Mouse (Mus musculus) ES-Bruce4 (cell line): ENCODE measurements around the gene Setd1b. TPM values are rescaled to one million over a fixed set of nuclear protein-coding genes. Genes with fewer than 3 reads are reported as not detected.

Experiments used
- H3K27ac ChIP-seq: 2 replicates; pipeline ENCODE4 v1.5.1; 2012; ENCODE audit warnings: low read length, inconsistent platforms; ENCODE audit not compliant: insufficient read depth
- H3K27me3 ChIP-seq: 2 replicates; pipeline ENCODE4 v1.6.1; 2012; ENCODE audit warnings: mild to moderate bottlenecking, low read length, inconsistent platforms; ENCODE audit not compliant: control insufficient read depth, poor library complexity, insufficient read depth, severe bottlenecking
- H3K36me3 ChIP-seq: 2 replicates; pipeline ENCODE4 v1.6.1; 2012; ENCODE audit warnings: inconsistent platforms, mild to moderate bottlenecking, low read length, moderate library complexity; ENCODE audit not compliant: control insufficient read depth, poor library complexity, insufficient read depth, severe bottlenecking
- H3K4me1 ChIP-seq: one replicate; pipeline ENCODE4 v1.8.1; 2011; ENCODE audit warnings: low read length; ENCODE audit not compliant: control insufficient read depth, insufficient read depth
- H3K4me3 ChIP-seq: 2 replicates; pipeline ENCODE4 v1.5.1; 2011; ENCODE audit warnings: low read depth, mild to moderate bottlenecking, low read length
- H3K9ac ChIP-seq: 2 replicates; pipeline ENCODE4 v1.6.1; 2012; ENCODE audit warnings: low read depth, mild to moderate bottlenecking, inconsistent platforms; ENCODE audit not compliant: poor library complexity, severe bottlenecking
- H3K9me3 ChIP-seq: replicated peaks from 2 replicates; pipeline ENCODE4 v1.6.1; 2012; ENCODE audit warnings: mild to moderate bottlenecking, low read length, inconsistent platforms; ENCODE audit not compliant: control insufficient read depth, poor library complexity, insufficient read depth, severe bottlenecking
- CTCF ChIP-seq: IDR thresholded peaks from one replicate; pipeline ENCODE4 v1.8.1; 2011; ENCODE audit warnings: low read depth, low read length
- EP300 ChIP-seq: IDR thresholded peaks from 2 replicates; pipeline ENCODE4 v1.6.1; 2011; ENCODE audit warnings: low read depth, low read length; ENCODE audit not compliant: insufficient read depth
- POLR2A ChIP-seq: IDR thresholded peaks from one replicate; pipeline ENCODE4 v1.8.1; 2011; ENCODE audit warnings: low read length; ENCODE audit not compliant: insufficient read depth
- polyA plus RNA-seq: library from polyadenylated mRNA; stranded (reverse); fragments of >200 nt; gene quantifications from 2 replicates; pipeline ENCODE4 v1.2.4, GENCODE M21; 2011; ENCODE audit warnings: low read depth; ENCODE audit not compliant: missing spikeins, insufficient read depth, insufficient read length

Setd1b gene
- polyA plus RNA-seq, 1 experiment, result 8.6 TPM

DNA sequence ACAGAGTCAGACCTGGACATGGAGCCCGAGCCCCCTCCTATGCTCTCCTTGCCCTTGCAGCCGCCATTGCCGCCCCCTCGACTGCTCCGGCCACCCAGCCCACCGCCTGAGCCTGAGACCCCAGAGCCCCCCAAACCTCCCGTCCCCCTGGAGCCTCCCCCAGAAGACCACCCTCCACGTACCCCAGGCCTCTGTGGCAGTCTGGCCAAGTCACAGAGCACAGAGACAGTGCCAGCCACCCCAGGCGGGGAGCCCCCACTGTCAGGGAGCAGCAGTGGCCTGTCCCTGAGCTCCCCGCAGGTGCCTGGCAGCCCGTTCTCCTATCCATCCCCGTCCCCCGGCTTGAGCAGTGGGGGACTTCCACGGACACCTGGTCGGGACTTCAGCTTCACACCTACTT, 17.9 kb downstream of the Setd1b start:
- TF ChIP-seq EP300, result no peak
- no peak for TF ChIP-seq POLR2A
- no peak for TF ChIP-seq CTCF
- H3K27ac ChIP-seq, result no peak overlapping the region
- H3K4me1 ChIP-seq, result peaks cover 4% of the 10 kb centered on the region
- no peaks in the 10 kb centered on the region for H3K27me3 ChIP-seq
- no peak overlapping the region for H3K9ac ChIP-seq
- no peak overlapping the region for H3K4me3 ChIP-seq
- peaks cover 10% of the 10 kb centered on the region for H3K36me3 ChIP-seq
- no peaks in the 10 kb centered on the region for H3K9me3 ChIP-seq

DNA sequence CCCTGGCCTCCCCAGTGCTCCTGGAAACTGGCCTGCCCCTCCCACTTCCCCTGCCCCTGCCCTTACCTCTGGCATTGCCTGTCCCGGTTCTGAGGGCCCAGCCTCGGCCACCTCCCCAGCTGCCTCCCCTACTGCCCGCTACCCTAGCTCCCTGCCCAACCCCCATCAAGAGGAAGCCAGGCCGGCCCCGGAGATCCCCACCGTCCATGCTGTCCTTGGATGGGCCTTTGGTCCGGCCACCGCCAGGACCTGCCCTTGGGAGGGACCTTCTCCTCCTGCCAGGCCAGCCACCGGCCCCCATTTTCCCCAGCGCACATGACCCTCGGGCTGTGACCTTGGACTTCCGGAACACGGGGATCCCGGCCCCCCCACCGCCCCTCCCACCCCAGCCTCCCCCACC, 18.3 kb downstream of the Setd1b start:
- H3K9ac ChIP-seq, result no peak overlapping the region
- H3K27me3 ChIP-seq, result no peaks in the 10 kb centered on the region
- peaks cover 4% of the 10 kb centered on the region for H3K4me1 ChIP-seq
- no peak overlapping the region for H3K27ac ChIP-seq
- no peak overlapping the region for H3K4me3 ChIP-seq
- H3K9me3 ChIP-seq, result no peaks in the 10 kb centered on the region
- TF ChIP-seq POLR2A, result no peak
- TF ChIP-seq EP300, result no peak
- no peak for TF ChIP-seq CTCF
- H3K36me3 ChIP-seq, result peaks cover 10% of the 10 kb centered on the region

DNA sequence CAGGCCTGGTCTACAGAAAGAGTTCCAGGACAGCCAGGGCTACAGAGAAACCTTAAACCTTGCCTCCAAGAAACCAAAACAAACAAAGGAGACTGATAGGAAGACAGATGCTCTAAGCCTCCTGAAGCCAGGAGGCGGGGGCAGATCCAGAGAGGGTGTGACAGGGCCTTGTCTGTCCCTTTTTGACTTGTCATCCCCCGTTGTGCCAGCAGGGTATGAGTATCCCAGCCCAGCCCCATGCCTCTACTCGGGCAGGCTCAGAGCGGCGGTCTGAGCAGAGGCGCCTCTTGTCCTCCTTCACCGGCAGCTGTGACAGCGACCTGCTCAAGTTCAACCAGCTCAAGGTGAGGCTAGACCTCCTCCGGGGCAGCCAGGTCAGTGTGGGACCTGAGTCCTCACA, 20.9 kb downstream of the Setd1b start:
- Histone ChIP-seq H3K27me3 (no peaks in the 10 kb centered on the region), H3K9me3 (no peaks in the 10 kb centered on the region), H3K36me3 (peaks cover 14% of the 10 kb centered on the region), H3K4me3 (no peak overlapping the region), H3K4me1 (peaks cover 4% of the 10 kb centered on the region), H3K9ac (no peak overlapping the region), H3K27ac (no peak overlapping the region)
- TF ChIP-seq CTCF, result no peak
- TF ChIP-seq POLR2A, result no peak
- no peak for TF ChIP-seq EP300

DNA sequence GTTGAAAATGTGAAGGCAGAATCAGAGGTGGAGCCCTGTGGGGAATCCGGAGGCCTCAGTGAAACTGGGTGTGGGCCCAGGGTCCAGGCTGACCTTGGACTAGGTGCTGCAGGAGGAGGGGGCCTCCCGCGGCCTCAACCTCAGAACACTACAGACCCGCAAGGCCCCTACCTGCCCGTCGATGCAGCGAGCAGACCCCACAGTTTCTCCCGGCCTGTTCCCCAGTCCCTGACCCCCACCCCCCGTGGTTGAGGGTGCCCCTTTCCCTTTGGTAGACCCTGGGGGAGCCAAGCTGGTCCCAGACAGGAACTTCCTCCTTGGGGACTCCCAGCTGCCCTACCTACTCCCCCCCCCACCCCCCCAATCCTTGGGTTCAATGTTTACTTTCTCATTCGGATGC, 24.4 kb downstream of the Setd1b start:
- Histone ChIP-seq H3K4me3 (no peak overlapping the region), H3K27me3 (no peaks in the 10 kb centered on the region), H3K36me3 (peaks cover 9% of the 10 kb centered on the region), H3K27ac (no peak overlapping the region), H3K9me3 (no peaks in the 10 kb centered on the region), H3K9ac (no peak overlapping the region), H3K4me1 (no peaks in the 10 kb centered on the region)
- TF ChIP-seq POLR2A, result no peak
- no peak for TF ChIP-seq EP300
- no peak for TF ChIP-seq CTCF

DNA sequence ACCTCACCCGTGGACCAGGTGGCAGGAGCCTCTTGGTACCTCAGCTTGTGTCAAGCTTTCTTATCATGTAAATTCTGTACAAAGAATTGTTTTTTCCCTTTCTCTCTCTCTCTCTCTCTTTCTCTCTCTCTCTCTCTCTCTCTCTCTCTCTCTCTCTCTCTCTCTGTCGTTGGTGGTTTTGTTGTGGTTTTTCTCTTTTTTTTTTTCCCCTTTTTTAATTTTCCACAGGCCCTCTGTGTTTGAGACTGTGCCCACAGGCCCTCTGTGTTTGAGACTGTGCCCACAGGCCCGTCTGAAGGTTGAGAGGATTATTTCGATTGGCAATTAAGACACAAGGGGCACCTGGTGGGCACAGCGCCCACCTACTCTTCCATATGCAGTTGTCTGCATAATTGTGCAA, 25.6 kb downstream of the Setd1b start:
- Histone ChIP-seq H3K9me3 (no peaks in the 10 kb centered on the region), H3K9ac (no peak overlapping the region), H3K27me3 (no peaks in the 10 kb centered on the region), H3K4me1 (no peaks in the 10 kb centered on the region), H3K4me3 (no peak overlapping the region), H3K27ac (no peak overlapping the region), H3K36me3 (peaks cover 9% of the 10 kb centered on the region)
- no peak for TF ChIP-seq POLR2A
- no peak for TF ChIP-seq EP300
- TF ChIP-seq CTCF, result no peak

DNA sequence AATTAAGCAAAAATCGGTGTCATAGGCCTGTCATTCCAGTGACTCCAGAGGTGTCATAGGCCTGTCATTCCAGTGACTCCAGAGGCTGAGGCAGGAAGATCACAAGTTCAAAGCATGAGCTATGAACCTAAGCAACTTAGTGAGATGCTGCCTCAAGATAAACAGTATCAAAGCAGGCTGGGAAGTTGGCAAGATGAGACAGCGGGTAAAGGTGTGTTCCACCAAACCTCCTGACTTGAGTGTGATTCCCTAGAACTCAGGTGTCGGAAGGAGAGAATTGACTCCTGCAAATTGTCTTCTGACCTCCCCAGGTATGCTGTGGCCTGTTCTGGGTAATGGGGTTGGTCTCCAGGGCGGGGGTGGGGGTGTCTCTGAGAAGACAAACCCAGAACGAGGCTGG, 27.3 kb downstream of the Setd1b start, which contains the start of gene Psmd9:
Gene Psmd9, plus strand, starts transcription at position 130 of the 400 bp plus-strand sequence.
- no peak within 1 kb of the TSS for H3K9ac ChIP-seq
- H3K27ac ChIP-seq, result no peak within 1 kb of the TSS
- no peaks in the 10 kb centered on the region for H3K9me3 ChIP-seq
- no peaks in the 10 kb centered on the region for H3K4me1 ChIP-seq
- TF ChIP-seq POLR2A, result no peak
- no peak for TF ChIP-seq CTCF
- TF ChIP-seq EP300, result no peak
- H3K27me3 ChIP-seq, result no peaks in the 10 kb centered on the region
- H3K36me3 ChIP-seq, result peaks cover 4% of the 10 kb centered on the region; the same call in 1 of the 2 replicates
- no peak within 1 kb of the TSS for H3K4me3 ChIP-seq
